Mouse (Mus musculus): ENCODE measurements around the gene Map3k1. TPM values are rescaled to one million over a fixed set of nuclear protein-coding genes. Genes with fewer than 3 reads are reported as not detected.

Gene Map3k1
- 58.7 and 61.5 TPM in 2 replicates for polyA plus RNA-seq (2012; ENCODE audit: insufficient read depth, insufficient read length, missing spikeins)

DNA sequence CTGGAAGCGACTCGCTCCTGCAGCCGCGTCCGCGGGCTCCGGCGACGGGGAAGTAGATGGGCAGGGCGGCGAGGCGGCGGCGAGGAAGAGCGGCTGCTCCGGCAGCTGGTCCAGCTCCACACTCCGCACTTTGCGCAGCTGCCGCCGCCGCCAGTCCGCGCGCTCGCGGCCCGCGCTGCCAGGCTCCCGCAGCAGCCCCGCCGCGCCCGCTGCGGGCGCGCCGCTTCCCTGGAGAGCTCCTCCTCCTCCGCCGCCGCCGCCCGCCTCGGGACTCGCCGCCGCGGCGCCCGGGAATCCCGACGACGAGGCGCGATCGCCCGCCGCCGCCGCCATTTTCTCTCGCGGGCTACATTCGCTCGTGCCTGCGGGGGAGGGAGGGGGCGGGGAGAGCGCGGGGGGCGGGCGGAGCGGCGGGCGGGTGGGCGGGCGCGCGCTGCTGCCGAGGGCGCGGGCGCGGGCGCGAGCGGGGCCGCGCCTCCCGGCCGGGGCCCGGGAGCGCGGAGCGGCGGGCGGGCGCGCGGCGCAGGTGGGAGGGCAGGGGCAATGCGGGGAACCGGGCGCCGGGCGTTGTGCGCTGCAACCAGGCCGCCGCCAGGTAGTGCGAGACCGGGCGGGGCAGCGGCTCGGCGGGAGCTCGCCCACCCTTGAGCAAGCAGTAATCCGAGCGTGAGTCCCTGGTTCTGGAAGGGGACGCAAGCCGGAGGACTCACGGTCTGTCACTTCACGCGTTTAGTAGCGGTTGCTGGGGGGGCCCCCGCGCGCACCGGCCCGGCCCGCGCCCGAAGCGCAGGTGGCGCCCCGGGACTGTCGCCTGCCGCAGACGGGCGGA is at the start of gene Map3k1:
Gene Map3k1 (minus strand): TSS at position 357 of the 829 bp plus-strand sequence.
- no peak for TF ChIP-seq POLR2A (IDR thresholded peaks at IDR 0.05; ENCODE audit: borderline replicate concordance, low read depth, low read length)
- TF ChIP-seq CTCF (IDR thresholded peaks at IDR 0.05; ENCODE audit: low read depth, low read length) = no peak
- peak within 1 kb of the TSS; percentile 99 for H3K4me3 ChIP-seq (ENCODE audit: insufficient read depth, low read length)
- peaks cover 6% of the 10 kb centered on the region for H3K4me1 ChIP-seq (ENCODE audit: control insufficient read depth, insufficient read depth, low read length)
- H3K27ac ChIP-seq (ENCODE audit: insufficient read depth, low read depth, low read length) = peak within 1 kb of the TSS; percentile 95

DNA sequence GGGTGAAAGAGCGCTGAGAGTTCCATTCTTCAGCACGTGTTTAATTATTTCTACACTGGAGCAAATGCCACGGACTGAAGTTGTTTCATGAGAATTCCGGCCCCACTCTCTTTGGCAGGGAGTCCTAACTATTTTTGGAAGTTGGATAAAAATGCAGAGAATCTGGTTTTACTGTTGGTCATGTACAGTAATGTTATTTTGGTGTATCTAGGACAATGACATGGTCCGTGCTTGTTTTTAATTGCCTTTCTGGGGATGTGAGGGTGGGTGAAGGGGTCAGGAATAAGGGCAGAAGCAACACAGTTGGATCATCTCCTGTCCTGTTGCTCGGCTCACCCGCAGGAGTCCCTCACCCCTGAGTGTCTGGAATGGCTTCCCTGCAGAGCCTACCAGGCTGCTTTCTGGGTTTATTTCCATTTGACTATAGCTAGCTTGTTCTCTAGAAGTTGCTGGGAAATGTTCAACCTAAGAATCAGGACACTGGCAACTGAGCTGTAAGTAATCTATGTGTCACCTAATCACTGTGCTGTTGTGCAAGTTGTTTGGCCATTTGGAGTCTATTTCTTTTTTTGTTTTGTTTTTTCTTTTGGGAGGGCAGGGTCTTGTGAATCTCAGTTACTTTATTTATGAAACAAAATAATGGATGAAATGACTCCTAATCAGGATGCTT is 48.1 kb upstream of the Map3k1 start:
- Histone ChIP-seq H3K4me1 (ENCODE audit: control insufficient read depth, insufficient read depth, low read length) (no peaks in the 10 kb centered on the region), H3K4me3 (ENCODE audit: insufficient read depth, low read length) (no peak overlapping the region), H3K27ac (ENCODE audit: insufficient read depth, low read depth, low read length) (no peak overlapping the region)
- TF ChIP-seq POLR2A (IDR thresholded peaks at IDR 0.05; ENCODE audit: borderline replicate concordance, low read depth, low read length) (no peak), CTCF (IDR thresholded peaks at IDR 0.05; ENCODE audit: low read depth, low read length) (no peak)

DNA sequence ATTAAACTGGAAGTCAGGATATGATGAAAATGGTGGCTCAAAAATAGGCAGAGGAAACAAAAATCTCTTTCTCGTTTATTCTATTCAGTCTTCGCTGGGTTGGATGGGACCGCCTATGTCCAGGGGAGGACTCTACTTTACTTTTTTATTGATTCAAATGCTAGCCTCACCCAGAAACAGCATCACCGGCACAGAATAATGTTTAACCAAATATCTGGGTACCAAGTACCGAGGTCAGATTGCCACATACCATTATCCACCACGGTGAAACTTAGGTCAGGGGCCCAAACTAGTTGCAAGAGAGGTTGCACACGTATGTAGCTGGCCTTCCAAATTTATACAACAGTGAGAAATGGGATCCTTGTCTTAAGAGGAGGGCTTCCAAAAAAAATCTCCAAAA is 47.4 kb upstream of the Map3k1 start:
- Histone ChIP-seq H3K27ac (ENCODE audit: insufficient read depth, low read depth, low read length) (no peak overlapping the region), H3K4me3 (ENCODE audit: insufficient read depth, low read length) (no peak overlapping the region), H3K4me1 (ENCODE audit: control insufficient read depth, insufficient read depth, low read length) (no peaks in the 10 kb centered on the region)
- TF ChIP-seq CTCF (IDR thresholded peaks at IDR 0.05; ENCODE audit: low read depth, low read length) (no peak), POLR2A (IDR thresholded peaks at IDR 0.05; ENCODE audit: borderline replicate concordance, low read depth, low read length) (no peak)

DNA sequence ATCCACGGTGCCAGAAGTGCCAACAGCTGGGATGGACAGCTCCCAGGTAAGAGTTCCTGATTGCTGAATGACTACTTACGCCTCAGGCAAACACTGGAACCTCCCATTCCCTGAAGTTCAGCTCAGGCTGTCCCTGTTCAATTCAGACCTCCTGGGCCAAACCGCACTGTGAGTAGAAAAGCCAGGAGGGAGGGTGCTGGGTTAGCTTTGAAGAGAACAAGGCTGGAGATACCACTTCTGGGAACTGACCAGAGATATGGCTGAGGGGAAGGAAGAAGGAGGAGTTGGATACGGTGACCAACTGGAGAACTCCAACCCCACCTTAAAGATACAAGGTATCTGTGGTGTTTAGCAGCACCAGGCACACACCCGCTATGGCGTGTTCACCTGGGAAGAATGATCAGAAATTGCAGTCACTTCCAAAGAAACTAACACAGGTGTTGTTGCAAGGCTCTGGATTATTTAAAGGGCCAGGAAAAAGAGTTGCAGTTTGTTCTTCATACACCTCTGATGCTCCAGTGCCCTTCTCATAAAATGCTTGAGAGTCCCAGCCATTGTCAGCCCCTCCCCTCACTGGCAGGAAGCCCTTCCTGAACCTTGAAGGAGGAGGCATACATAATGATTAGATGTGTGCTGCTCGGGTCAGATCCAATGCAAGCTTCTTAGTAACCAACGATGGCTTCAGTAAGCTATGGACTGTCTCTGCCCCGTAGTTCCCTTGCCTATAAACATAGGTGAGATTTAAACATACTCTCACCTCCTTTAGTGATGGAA is 43.8 kb upstream of the Map3k1 start:
- H3K4me3 ChIP-seq (ENCODE audit: insufficient read depth, low read length) = no peak overlapping the region
- no peak for TF ChIP-seq POLR2A (IDR thresholded peaks at IDR 0.05; ENCODE audit: borderline replicate concordance, low read depth, low read length)
- no peak for TF ChIP-seq CTCF (IDR thresholded peaks at IDR 0.05; ENCODE audit: low read depth, low read length)
- H3K4me1 ChIP-seq (ENCODE audit: control insufficient read depth, insufficient read depth, low read length) = no peaks in the 10 kb centered on the region
- no peak overlapping the region for H3K27ac ChIP-seq (ENCODE audit: insufficient read depth, low read depth, low read length)

DNA sequence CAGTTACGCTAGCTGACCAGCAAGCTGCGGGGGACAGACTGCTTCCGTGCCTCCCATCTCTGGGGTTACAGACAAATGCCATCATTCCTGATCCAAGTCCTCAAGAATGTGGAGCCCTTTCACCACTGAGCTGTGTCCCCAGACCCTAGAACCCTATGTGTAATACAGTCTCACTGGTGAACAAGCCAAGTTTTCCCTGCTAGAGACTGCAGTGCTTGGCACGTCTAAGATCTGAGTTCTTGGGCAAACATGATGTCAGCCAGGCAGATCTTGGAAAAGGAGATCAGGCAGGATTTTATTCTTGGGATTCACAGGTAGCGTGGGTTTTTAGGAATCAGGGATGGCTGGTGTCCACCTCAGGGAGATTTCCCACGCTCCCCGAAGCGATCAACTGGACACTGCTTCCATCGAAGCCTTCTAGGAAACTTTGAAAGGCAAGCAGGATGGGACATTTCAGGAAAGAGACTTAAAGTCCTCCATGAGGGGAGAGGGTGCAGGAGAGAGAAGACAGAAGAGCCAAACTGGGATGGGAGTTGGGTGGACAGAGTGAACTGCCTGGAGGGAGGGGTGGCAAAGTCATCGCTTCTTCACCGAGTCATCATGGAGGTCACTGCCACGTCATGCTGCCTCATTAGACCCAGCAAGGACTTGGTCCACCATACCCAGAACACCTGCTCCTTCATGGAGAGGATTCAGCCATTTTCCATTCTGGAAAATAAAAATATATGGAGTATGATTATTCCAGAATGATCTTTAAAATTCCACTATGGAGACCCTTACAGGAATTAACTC is 41.4 kb upstream of the Map3k1 start:
- Histone ChIP-seq H3K4me1 (ENCODE audit: control insufficient read depth, insufficient read depth, low read length) (no peaks in the 10 kb centered on the region), H3K4me3 (ENCODE audit: insufficient read depth, low read length) (no peak overlapping the region), H3K27ac (ENCODE audit: insufficient read depth, low read depth, low read length) (no peak overlapping the region)
- TF ChIP-seq POLR2A (IDR thresholded peaks at IDR 0.05; ENCODE audit: borderline replicate concordance, low read depth, low read length) (no peak), CTCF (IDR thresholded peaks at IDR 0.05; ENCODE audit: low read depth, low read length) (no peak)

DNA sequence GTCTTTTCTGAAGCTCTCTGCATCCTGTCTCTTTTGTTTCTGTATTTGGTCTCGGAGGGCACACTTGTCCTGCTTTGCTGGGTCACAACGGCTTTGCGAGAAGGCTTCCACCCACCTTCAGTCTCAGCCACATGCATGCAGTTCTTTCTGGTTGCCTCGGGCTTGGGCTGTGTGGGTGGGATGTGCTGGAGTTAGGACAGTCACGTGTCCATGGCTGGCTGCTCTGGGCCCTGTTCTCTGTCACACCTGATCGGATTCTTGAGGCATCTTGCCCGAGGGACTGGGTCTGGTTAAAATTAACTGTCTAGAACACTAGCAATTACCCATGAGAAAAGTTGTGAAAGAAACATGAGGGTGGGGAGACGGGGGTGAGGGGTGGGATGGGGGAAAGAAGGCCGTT is 36.7 kb upstream of the Map3k1 start:
- Histone ChIP-seq H3K4me1 (ENCODE audit: control insufficient read depth, insufficient read depth, low read length) (no peaks in the 10 kb centered on the region), H3K27ac (ENCODE audit: insufficient read depth, low read depth, low read length) (no peak overlapping the region), H3K4me3 (ENCODE audit: insufficient read depth, low read length) (no peak overlapping the region)
- no peak for TF ChIP-seq CTCF (IDR thresholded peaks at IDR 0.05; ENCODE audit: low read depth, low read length)

DNA sequence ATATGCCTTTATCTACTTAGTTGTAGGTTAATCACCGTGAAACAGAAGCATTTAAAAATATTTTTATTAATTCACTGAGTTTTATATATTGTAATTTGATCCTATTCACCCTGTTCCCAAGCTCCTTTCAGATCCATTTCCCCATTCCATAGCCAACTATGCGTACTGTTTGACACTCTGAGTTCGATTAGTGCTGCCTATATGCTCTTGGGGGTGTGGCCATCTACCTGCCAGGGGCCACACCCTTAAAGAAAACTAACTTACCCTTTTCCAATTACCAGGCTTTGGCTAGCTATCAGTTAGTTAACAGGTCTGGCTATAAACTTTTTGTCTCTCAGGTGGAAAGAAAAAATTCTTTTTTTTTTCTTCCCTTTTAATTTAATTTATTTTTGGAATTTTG is 35.5 kb upstream of the Map3k1 start:
- Histone ChIP-seq H3K4me1 (ENCODE audit: control insufficient read depth, insufficient read depth, low read length) (no peaks in the 10 kb centered on the region), H3K27ac (ENCODE audit: insufficient read depth, low read depth, low read length) (no peak overlapping the region), H3K4me3 (ENCODE audit: insufficient read depth, low read length) (no peak overlapping the region)
- no peak for TF ChIP-seq POLR2A (IDR thresholded peaks at IDR 0.05; ENCODE audit: borderline replicate concordance, low read depth, low read length)

DNA sequence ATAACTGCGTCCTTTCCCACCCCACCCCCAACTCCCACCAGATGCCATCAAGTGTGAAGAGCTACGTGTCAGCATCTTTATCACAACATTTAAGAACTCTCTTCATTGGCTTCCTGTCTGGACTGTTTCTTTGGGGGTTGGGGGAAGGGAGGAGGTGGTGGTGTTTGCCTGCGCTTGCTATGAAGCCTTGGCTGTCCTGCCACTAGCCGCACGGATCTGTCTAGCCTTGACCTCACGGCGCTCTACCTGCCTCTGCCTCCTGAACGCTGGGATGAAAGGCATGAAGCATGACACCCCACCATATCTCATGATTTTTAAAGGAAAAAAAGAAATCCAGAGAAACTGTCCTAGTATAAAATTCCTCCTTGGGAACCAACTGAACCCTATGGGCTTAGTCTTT is 27.0 kb upstream of the Map3k1 start:
- Histone ChIP-seq H3K27ac (ENCODE audit: insufficient read depth, low read depth, low read length) (no peak overlapping the region), H3K4me3 (ENCODE audit: insufficient read depth, low read length) (no peak overlapping the region), H3K4me1 (ENCODE audit: control insufficient read depth, insufficient read depth, low read length) (no peaks in the 10 kb centered on the region)
- TF ChIP-seq POLR2A (IDR thresholded peaks at IDR 0.05; ENCODE audit: borderline replicate concordance, low read depth, low read length) = no peak

DNA sequence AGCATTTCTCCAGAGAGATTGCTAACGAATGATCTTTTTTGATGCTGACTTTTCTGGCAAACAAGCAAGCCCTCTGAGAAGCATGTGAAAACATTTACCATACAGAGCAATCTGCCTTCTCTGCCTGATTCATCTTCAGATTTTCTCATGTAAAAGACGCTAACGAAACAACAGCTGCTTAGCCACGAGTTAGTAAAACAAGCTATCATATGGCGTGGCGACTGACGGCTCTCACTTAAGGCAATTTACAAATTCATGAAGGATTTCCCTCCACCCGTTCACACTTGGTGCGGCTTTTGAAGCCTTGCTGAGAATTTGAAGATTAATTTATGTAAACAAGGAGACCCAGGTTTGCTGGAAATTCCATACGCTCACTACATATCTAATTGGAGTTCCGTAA is 25.8 kb upstream of the Map3k1 start:
- H3K4me3 ChIP-seq (ENCODE audit: insufficient read depth, low read length) = no peak overlapping the region
- H3K27ac ChIP-seq (ENCODE audit: insufficient read depth, low read depth, low read length) = no peak overlapping the region
- H3K4me1 ChIP-seq (ENCODE audit: control insufficient read depth, insufficient read depth, low read length) = no peaks in the 10 kb centered on the region
- TF ChIP-seq POLR2A (IDR thresholded peaks at IDR 0.05; ENCODE audit: borderline replicate concordance, low read depth, low read length) (no peak), CTCF (IDR thresholded peaks at IDR 0.05; ENCODE audit: low read depth, low read length) (no peak)

All from bone marrow macrophage, adult 2 months (primary cell).